Mouse (Mus musculus): ENCODE results near the gene Coro1b.

The Coro1b gene

DNA sequence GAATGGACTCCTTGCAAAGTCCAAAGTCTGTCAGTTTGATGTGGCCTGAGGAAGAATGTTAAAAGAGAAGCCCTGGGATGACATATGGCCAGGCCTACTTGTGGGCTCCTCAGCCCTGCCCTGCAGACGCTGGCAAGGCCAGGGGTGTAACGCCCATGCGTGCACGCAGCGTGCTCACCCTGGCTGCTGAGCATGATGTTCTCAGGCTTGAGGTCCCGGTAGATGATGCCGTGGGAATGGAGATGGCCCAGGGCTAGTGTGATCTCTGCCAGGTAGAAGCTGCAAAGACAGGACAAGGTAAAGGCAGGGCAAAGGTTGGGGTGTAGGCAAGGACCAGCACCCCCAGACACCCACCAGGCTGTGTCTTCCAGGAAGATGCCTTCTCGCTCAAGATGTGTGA lies 10.6 kb downstream of the Coro1b start:
- DNase-seq (ENCODE audit: low spot score in 2 of 2): no peak

- peak; percentile 92 to 97 for DNase-seq (ENCODE audit: low spot score in 2 of 2)
These were observed 14.5 kb downstream of the Coro1b start, which contains the start of gene Rps6kb2 for GRCm38 (mm10) chr19:4162646-4163542. TSS of gene Rps6kb2 (minus strand) at chr19:4163354.

DNA sequence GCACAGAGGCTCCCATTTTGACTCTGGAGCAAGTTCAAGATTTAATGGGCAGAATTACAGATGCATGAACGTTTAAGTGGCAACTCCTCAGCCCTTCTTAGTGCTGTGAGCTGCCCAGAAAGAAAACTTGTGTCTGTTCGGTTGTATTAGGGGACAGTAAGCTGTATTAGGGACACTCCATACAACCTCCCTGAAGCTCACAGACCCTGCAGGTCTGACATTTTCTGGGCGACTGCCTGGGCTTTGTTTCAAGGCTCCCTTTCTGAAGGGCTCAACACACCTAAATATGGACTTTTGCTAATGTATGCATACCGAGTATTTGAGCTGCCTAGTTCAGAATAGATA lies 15.1 kb downstream of the Coro1b start:
- DNase-seq (ENCODE audit: low spot score in 2 of 2): no peak

DNA sequence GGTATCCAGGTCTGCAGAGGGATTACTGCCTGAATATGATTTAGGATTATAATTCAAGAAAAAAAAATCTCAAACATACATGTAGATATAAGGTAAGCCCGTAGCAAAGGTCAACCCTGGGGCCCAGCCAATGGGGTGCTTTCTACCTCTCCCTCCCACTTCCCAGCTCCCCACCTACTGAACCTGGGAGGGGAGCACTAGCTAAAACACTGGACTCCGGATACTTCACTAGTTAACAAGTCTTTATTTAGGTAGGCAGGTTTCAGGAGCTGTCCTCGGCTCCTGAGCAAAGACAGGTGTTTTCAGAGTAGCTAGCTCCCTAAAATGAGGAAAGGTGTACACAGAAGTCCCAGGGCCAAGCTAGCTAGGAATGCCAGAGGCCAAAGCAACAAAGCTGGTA lies 15.7 kb downstream of the Coro1b start:
- DNase-seq (ENCODE audit: low spot score in 2 of 2): no peak

DNA sequence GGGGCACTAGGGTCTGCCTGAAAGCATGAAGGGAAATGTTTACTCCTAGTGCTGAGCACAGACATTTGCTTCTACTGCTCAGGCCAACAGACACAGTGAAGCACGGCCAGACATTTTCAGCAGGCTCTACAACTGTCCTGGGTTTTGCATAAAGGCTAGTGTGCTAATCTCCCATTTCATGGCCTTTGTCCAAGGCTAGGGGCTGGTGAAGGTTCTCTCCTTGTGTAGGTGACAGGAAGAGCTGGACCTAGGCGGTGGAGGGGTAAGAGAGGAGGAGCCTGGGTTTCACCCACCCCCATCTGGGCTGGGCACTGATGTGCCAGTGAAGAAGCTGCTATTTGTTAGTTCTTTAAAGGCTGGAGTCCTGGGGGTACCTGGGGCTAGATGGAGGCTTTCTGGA lies 16.3 kb downstream of the Coro1b start:
- no peak for DNase-seq (ENCODE audit: low spot score in 2 of 2)

DNA sequence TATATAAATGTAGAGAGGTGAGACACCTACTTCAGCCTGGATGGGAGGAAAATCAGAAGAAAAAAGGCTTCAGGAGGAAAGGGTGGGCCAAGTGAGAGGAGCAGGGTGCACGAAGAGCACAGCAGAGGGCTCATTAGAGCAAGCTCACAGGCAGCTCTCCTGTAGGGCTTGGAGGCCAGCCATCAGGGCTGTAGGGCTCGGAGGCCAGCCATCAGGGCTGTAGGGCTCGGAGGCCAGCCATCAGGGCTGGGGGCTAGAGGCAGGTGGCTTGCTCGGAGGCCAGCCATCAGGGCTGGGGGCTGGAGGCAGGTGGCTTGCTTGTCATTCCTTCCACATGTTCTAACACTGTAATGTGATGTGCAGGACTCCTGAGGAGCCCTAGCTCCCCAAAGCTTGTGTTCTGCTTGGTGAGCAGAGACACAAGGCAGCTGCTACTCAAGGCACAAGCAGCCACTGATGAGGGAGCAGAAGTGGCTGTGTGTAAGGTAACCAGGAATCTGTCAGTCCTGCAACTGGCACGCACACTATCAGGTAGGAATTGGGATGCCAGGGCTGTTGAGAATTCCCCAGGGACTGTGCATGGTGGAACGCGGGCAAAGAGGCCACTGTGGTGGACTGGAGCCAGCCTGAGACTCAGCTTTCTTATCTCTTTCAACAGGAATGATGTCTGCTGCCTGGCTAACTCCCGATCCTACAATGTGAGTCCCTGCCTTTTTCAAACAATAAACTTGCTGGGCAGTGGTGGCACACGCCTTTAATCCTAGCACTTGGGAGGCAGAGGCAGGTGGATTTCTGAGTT lies 18.5 kb downstream of the Coro1b start:
- DNase-seq (ENCODE audit: low spot score in 2 of 2): no peak

- DNase-seq (ENCODE audit: low spot score in 2 of 2): peak; percentile 98 to 99
These were observed 21.0 kb downstream of the Coro1b start for GRCm38 (mm10) chr19:4169378-4169784.

DNA sequence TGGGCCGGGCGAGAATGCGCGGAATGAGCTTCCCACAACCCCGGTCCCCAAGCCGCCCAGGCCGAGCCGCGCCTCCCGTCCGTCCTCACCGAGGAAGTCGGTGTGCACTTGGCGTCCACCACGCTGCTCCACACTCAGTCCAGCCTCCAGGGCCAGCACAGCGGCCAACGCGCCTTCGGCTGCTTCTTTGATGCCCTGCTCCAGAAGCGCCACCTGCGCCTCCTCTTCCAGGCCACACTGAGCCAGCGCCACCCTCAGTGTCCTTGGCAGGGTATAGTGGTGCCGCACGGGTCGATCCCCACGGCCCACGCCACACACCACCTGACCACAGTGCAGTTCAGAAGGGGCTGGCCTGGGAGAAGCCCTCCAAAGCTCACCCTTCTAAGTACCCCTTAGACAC lies 21.4 kb downstream of the Coro1b start:
- no peak for DNase-seq (ENCODE audit: low spot score in 2 of 2)

GRCm38 (mm10) chr19:4170723-4171392 lies 22.4 kb downstream of the Coro1b start:
- no peak for DNase-seq (ENCODE audit: low spot score in 2 of 2)

DNA sequence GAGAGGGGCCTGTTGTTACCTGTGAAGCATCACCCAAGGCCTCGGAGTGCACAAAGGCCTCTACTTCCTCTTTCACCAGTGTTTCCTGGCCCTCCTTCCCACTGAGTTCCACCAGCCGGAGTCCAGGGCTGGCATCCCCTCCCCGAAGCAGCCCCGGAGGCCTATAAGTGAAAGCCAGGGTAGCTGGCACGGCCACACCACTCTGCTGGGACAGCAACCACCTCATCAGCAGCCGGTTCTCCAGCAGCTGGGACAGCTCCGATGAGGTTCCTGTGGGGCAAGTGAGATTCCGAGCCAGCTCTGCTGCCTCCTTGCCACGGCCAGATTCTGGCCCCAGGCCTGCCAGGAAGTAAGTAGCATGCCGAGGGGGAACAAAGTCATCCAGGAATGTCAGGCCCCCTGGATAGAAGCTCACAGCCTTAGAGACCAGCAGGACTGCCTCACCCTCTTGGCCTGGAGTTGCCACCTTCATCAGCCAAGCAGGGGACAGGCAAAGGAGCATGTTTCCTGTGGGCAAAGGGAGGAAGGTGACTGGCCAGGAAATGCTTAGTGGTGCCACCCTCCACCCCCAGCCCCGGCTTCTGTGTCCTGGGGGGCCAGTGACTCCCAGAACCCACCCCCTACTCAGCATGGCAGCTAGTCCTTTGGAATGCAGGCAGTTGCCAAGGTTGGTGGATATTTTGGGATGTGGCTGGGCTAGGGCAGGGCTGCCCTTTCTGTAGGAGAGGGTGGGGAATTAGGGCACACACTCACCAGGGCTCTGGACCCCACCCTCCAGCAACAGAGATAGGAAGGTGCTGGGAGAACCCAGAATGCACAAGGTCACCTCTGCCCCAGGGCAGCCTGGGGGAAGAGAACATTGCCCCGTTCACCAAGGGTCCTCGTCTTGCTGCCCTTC lies 23.2 kb downstream of the Coro1b start:
- DNase-seq (ENCODE audit: low spot score in 2 of 2): no peak

GRCm38 (mm10) chr19:4172925-4173324 lies 24.5 kb downstream of the Coro1b start:
- DNase-seq (ENCODE audit: low spot score in 2 of 2): no peak

- no peak for DNase-seq (ENCODE audit: low spot score in 2 of 2)
These were observed 27.0 kb downstream of the Coro1b start, which contains the start of gene Carns1 for GRCm38 (mm10) chr19:4175368-4175947. TSS of gene Carns1 (minus strand) at chr19:4175479.

DNA sequence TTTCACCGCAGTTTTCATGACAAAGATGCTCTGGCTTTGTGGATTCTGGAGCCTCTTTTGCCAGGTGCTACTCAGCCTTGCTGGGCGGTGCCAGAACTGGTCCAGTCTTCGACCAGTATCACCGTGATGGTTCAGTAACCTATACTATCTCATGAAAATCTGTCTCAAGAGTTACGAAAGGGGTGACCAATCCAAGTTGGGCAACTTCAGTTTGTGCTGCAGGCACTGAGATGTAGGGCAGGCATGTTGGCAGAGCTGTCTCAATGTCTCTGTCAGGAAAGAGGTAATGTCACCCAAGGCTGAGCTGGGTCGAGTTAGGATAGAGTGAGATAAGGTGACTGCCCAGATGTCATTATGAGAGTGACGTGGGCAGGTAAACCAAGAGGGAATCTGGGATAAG lies 32.0 kb downstream of the Coro1b start:
- DNase-seq (ENCODE audit: low spot score in 2 of 2): no peak

GRCm38 (mm10) chr19:4181892-4182291 lies 33.5 kb downstream of the Coro1b start:
- no peak for DNase-seq (ENCODE audit: low spot score in 2 of 2)

- DNase-seq (ENCODE audit: low spot score in 2 of 2): no peak
These were observed 35.3 kb downstream of the Coro1b start for GRCm38 (mm10) chr19:4183689-4184088.

GRCm38 (mm10) chr19:4184976-4185975 lies 36.9 kb downstream of the Coro1b start:
- DNase-seq (ENCODE audit: low spot score in 2 of 2): no peak

DNA sequence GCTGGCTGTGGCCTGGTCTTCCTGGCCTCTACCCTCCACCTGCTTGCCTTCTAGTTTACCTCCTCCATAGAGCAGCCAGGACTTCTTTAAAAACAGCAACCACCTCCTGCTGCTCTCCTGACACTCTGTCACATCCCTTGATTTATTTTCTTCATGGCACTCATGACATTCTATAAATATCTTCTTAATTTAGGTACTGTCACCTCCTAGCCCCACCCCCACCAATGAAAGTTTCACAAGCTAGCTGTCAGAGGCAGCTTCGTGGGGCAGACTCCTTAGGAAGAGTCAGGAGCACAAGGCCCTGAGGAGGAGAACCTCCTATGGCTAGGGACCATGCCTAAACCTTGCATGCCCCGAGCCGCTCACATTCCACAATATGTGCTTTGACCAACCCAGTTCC lies 38.9 kb downstream of the Coro1b start:
- DNase-seq (ENCODE audit: low spot score in 2 of 2): no peak

DNA sequence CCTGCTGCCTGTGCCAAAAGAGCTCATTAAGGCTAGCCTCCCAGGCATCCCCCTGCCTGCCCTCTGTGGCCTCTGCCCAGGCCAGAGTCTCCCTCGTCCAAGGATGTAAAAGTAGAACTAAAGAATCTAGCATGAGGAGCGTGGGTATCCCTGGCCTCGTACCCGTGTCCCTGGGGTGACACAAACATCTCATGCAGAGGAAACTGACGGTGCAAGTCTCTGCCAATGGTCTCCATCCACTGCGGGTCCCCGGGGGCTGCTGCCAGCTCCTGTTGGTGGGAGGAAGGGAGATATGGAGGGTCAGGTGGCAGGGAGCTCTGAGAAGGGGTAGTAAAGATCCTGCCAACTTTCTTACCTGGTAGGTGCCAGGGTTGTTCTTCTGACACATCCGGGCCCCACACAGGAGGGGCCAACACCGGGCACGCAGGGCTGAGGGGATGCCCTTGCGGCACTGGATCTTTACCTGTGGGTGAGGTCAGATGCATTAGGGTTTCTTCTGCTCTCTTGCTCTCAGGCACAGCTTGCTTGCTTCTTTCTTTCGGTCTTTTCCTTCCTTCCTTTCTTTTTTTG lies 40.7 kb downstream of the Coro1b start:
- DNase-seq (ENCODE audit: low spot score in 2 of 2): no peak

DNA sequence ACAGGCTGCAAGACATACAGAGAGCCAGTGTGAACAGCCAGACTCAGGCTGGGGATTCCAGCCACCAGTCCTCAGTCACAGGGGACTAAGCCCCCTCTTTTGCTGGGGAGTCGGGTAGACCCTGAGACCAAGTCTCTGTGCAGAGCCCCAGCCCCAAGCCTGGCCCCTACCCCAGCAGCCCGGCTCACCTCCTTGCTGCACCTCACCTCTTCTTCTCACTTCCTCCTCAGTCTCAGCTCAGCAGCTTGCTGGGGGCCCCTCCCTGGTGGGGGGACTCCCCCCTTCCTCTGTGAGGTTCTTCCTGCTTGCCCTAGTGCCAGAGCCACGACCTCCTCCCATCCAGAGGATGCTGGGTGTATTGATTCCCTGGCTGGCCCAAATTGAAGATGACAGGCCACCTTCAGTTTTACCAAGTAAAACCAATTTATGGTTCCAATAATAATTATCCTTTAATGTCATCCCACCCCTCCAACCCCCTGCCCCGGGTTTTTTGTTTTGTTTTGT lies 42.5 kb downstream of the Coro1b start, which contains the start of gene Tbc1d10c:
Gene Tbc1d10c, minus strand, starts transcription at position 454 of the 504 bp plus-strand sequence.
- no peak for DNase-seq (ENCODE audit: low spot score in 2 of 2)

Data from urinary bladder, adult 18-20 months (tissue).